Mouse (Mus musculus): ENCODE results near the gene Grin1. TPM values are rescaled to one million over a fixed set of nuclear protein-coding genes. Genes with fewer than 3 reads are reported as not detected.
A peak's percentile ranks its signal among the peaks of the same experiment; 100 is the strongest.

Gene Grin1
- total RNA-seq (2014; fragmentation: Nextera tagmentation) (not detected in 2 replicates), total RNA-seq (2017) (not detected in 2 replicates)

GRCm38 (mm10) chr2:25318971-25319773 lies at the start of gene Grin1:
TSS of gene Grin1 (minus strand) at chr2:25319187.
- ATAC-seq (replicated peaks; ENCODE audit: low FRiP score, low TSS enrichment, poor library complexity, severe bottlenecking), result peak; percentile 82

- peak; percentile 70 for ATAC-seq (replicated peaks; ENCODE audit: low FRiP score, low TSS enrichment, poor library complexity, severe bottlenecking)
These were observed 46.2 kb upstream of the Grin1 start, which contains the start of gene Uap1l1 for GRCm38 (mm10) chr2:25365091-25365761. TSS of gene Uap1l1 (minus strand) at chr2:25365682.

- no peak for ATAC-seq (replicated peaks; ENCODE audit: low FRiP score, low TSS enrichment, poor library complexity, severe bottlenecking)
These were observed 45.7 kb upstream of the Grin1 start for GRCm38 (mm10) chr2:25364761-25365090.

- ATAC-seq (replicated peaks; ENCODE audit: low FRiP score, low TSS enrichment, poor library complexity, severe bottlenecking), result no peak
These were observed 45.3 kb upstream of the Grin1 start for GRCm38 (mm10) chr2:25364313-25364712.

GRCm38 (mm10) chr2:25363478-25364178 lies 44.6 kb upstream of the Grin1 start:
- ATAC-seq (replicated peaks; ENCODE audit: low FRiP score, low TSS enrichment, poor library complexity, severe bottlenecking), result no peak

GRCm38 (mm10) chr2:25359848-25360247 lies 40.9 kb upstream of the Grin1 start:
- no peak for ATAC-seq (replicated peaks; ENCODE audit: low FRiP score, low TSS enrichment, poor library complexity, severe bottlenecking)

GRCm38 (mm10) chr2:25356208-25357079 lies 37.5 kb upstream of the Grin1 start, which contains the start of gene Dpp7:
TSS of gene Dpp7 (minus strand) at chr2:25356359.
- ATAC-seq (replicated peaks; ENCODE audit: low FRiP score, low TSS enrichment, poor library complexity, severe bottlenecking), result peak; percentile 64

- ATAC-seq (replicated peaks; ENCODE audit: low FRiP score, low TSS enrichment, poor library complexity, severe bottlenecking), result peak; percentile 15; the same call in 1 of the 2 replicates
These were observed 36.6 kb upstream of the Grin1 start for GRCm38 (mm10) chr2:25355419-25356066.

GRCm38 (mm10) chr2:25354211-25354610 lies 35.2 kb upstream of the Grin1 start:
- ATAC-seq (replicated peaks; ENCODE audit: low FRiP score, low TSS enrichment, poor library complexity, severe bottlenecking), result no peak

GRCm38 (mm10) chr2:25350701-25351100 lies 31.7 kb upstream of the Grin1 start:
- no peak for ATAC-seq (replicated peaks; ENCODE audit: low FRiP score, low TSS enrichment, poor library complexity, severe bottlenecking)

- no peak for ATAC-seq (replicated peaks; ENCODE audit: low FRiP score, low TSS enrichment, poor library complexity, severe bottlenecking)
These were observed 30.5 kb upstream of the Grin1 start for GRCm38 (mm10) chr2:25349499-25349898.

GRCm38 (mm10) chr2:25348162-25348561 lies 29.2 kb upstream of the Grin1 start:
- no peak for ATAC-seq (replicated peaks; ENCODE audit: low FRiP score, low TSS enrichment, poor library complexity, severe bottlenecking)

GRCm38 (mm10) chr2:25338303-25338702 lies 19.3 kb upstream of the Grin1 start:
- ATAC-seq (replicated peaks; ENCODE audit: low FRiP score, low TSS enrichment, poor library complexity, severe bottlenecking), result no peak; the same call in 1 of the 2 replicates

- ATAC-seq (replicated peaks; ENCODE audit: low FRiP score, low TSS enrichment, poor library complexity, severe bottlenecking), result 0 out of 2 replicates have a peak, but pooled peaks have one; percentile 6
These were observed 14.6 kb upstream of the Grin1 start for GRCm38 (mm10) chr2:25333569-25333968.

- ATAC-seq (replicated peaks; ENCODE audit: low FRiP score, low TSS enrichment, poor library complexity, severe bottlenecking), result peak; percentile 97
These were observed 13.5 kb upstream of the Grin1 start, which contains the start of gene Man1b1 for GRCm38 (mm10) chr2:25332286-25333160. TSS of gene Man1b1 (plus strand) at chr2:25332338.

GRCm38 (mm10) chr2:25331470-25331869 lies 12.5 kb upstream of the Grin1 start:
- ATAC-seq (replicated peaks; ENCODE audit: low FRiP score, low TSS enrichment, poor library complexity, severe bottlenecking), result no peak

GRCm38 (mm10) chr2:25328440-25328839 lies 9.5 kb upstream of the Grin1 start:
- no peak for ATAC-seq (replicated peaks; ENCODE audit: low FRiP score, low TSS enrichment, poor library complexity, severe bottlenecking)

- no peak for ATAC-seq (replicated peaks; ENCODE audit: low FRiP score, low TSS enrichment, poor library complexity, severe bottlenecking)
These were observed 7.0 kb upstream of the Grin1 start for GRCm38 (mm10) chr2:25326036-25326435.

Data from megakaryocyte-erythroid progenitor cell, adult 5-6 weeks (primary cell).